Mouse (Mus musculus): ENCODE results near the gene Slc39a5. TPM values are rescaled to one million over a fixed set of nuclear protein-coding genes. Genes with fewer than 3 reads are reported as not detected.
A peak's percentile ranks its signal among the peaks of the same experiment; 100 is the strongest.

The Slc39a5 gene
- polyA plus RNA-seq, 1 experiment from 2014 or later: 0.20 TPM

DNA sequence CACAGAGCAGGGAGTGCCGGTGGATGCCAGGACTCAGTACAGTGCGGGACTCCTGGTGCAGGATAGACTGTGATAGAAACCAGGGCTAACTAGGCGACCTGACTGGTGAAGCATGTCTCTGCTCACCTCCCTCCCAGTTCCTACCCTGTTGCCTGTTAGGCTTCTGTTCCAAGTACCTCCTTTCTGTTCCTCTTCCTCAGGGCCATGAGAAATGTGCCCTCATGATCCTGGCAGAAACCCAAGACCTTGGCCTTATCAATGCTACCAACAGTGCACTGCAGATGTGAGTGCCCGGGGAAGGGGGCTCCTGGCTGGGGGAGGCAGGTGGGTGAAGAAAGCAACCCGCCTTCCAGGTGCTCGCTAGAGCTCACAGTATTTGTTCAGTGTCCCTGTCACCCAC, 11.5 kb downstream of the Slc39a5 start:
- Histone ChIP-seq H3K9ac (no peak overlapping the region; the same call in 1 of the 2 replicates), H3K36me3 (peaks cover 99% of the 10 kb centered on the region), H3K4me3 (no peak overlapping the region), H3K27me3 (no peaks in the 10 kb centered on the region), H3K9me3 (no peaks in the 10 kb centered on the region), H3K27ac (no peak overlapping the region), H3K4me2 (no peak overlapping the region), H3K4me1 (peaks cover 7% of the 10 kb centered on the region; the same call in 1 of the 2 replicates)
- 88% methylated on average over 6 of the region's 6 CpGs for WGBS
- ATAC-seq (ENCODE audit: insufficient number of reproducible peaks, insufficient read depth, low FRiP score, low TSS enrichment, low read depth): no peak

- no peak for ATAC-seq (ENCODE audit: insufficient number of reproducible peaks, insufficient read depth, low FRiP score, low TSS enrichment, low read depth)
- no peak overlapping the region for H3K27ac ChIP-seq
- H3K4me3 ChIP-seq: no peak overlapping the region
- WGBS: 93% methylated on average over 14 of the region's 14 CpGs
- peaks cover 99% of the 10 kb centered on the region for H3K36me3 ChIP-seq
- H3K4me1 ChIP-seq: 0 out of 2 replicates have a peak, but pooled peaks cover 3% of the 10 kb centered on the region
- no peak overlapping the region for H3K9ac ChIP-seq
- H3K27me3 ChIP-seq: no peaks in the 10 kb centered on the region
- H3K4me2 ChIP-seq: no peak overlapping the region
- no peaks in the 10 kb centered on the region for H3K9me3 ChIP-seq
Observed at GRCm38 (mm10) chr10:128388941-128389340, 12.1 kb downstream of the Slc39a5 start.

DNA sequence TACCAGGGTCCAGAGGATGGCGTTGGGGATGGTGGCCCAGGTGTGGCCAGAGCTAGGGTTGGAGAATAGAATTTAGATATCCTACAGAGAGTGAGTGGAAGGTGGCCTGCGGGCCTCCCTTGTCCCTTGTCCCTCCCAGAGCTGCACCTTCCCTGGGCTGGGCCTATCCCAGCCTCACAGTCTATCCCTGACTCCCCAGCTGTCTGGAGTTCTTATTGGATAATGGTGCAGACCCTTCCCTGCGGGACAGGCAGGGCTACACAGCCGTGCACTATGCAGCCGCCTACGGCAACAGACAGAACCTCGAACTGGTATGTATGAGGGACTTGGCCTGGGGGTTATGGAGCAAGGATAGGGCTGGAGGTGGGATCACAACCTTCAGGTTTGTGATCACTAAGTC, 15.1 kb downstream of the Slc39a5 start:
- Histone ChIP-seq H3K27me3 (no peaks in the 10 kb centered on the region), H3K4me3 (no peak overlapping the region), H3K4me2 (no peak overlapping the region), H3K4me1 (no peaks in the 10 kb centered on the region), H3K27ac (no peak overlapping the region), H3K9ac (no peak overlapping the region), H3K9me3 (no peaks in the 10 kb centered on the region), H3K36me3 (peaks cover 99% of the 10 kb centered on the region)
- ATAC-seq (ENCODE audit: insufficient number of reproducible peaks, insufficient read depth, low FRiP score, low TSS enrichment, low read depth): no peak
- 85% methylated on average over 7 of the region's 7 CpGs for WGBS

GRCm38 (mm10) chr10:128382482-128382881, 18.5 kb downstream of the Slc39a5 start:
- Histone ChIP-seq H3K9ac (no peak overlapping the region), H3K27ac (no peak overlapping the region), H3K4me1 (peaks cover 19% of the 10 kb centered on the region), H3K36me3 (peaks cover 92% of the 10 kb centered on the region), H3K27me3 (no peaks in the 10 kb centered on the region), H3K4me3 (no peak overlapping the region), H3K4me2 (no peak overlapping the region), H3K9me3 (no peaks in the 10 kb centered on the region)
- no peak for ATAC-seq (ENCODE audit: insufficient number of reproducible peaks, insufficient read depth, low FRiP score, low TSS enrichment, low read depth)
- 84% methylated on average over 8 of the region's 8 CpGs for WGBS

DNA sequence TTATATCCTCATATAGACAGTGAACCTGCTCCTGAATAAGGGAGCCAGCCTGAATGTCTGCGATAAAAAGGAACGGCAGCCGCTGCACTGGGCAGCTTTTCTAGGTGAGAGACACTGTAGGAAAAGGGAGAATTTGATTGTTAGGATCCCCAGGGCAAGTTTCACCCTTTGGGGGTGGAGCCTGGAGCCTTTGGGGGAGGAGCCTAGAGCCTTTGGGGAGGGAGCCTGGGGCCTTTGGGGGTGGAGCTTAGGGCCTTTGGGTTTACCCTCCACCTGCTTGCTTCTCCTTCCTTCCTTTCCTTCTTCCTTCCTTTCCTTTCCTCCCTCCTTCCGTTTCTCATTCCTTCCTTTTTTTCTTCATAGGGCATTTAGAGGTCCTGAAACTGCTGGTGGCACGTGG, 20.5 kb downstream of the Slc39a5 start:
- ATAC-seq (ENCODE audit: insufficient number of reproducible peaks, insufficient read depth, low FRiP score, low TSS enrichment, low read depth): no peak
- H3K4me3 ChIP-seq: no peak overlapping the region

DNA sequence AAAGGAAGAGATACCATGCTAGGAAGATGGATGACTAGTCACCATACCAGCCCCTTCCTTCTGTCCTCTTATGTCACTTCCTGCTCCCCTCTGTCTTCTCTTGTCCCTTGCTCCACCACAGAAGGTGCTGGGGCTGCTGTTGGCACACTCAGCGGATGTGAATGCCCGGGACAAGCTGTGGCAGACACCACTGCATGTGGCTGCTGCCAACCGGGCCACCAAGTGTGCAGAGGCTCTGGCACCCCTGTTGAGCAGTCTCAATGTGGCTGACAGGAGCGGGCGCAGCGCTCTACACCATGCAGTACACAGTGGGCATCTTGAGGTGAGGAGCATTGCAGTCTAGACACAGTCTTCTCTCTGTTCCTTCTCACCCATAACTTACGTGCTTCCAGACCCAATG, 21.8 kb downstream of the Slc39a5 start:
- ATAC-seq (ENCODE audit: insufficient number of reproducible peaks, insufficient read depth, low FRiP score, low TSS enrichment, low read depth): no peak
- peaks cover 61% of the 10 kb centered on the region for H3K36me3 ChIP-seq
- peaks cover 26% of the 10 kb centered on the region for H3K4me1 ChIP-seq
- no peaks in the 10 kb centered on the region for H3K9me3 ChIP-seq
- no peak overlapping the region for H3K4me3 ChIP-seq
- WGBS: 97% methylated on average over 7 of the region's 7 CpGs
- H3K27me3 ChIP-seq: no peaks in the 10 kb centered on the region
- no peak overlapping the region for H3K27ac ChIP-seq
- H3K9ac ChIP-seq: 0 out of 2 replicates have a peak overlapping the region, but pooled peaks have one; percentile 99
- H3K4me2 ChIP-seq: no peak overlapping the region

More for the DNA sequence above, 20.5 kb downstream of the Slc39a5 start:
- H3K27ac ChIP-seq: no peak overlapping the region
- H3K9me3 ChIP-seq: no peaks in the 10 kb centered on the region
- H3K36me3 ChIP-seq: peaks cover 73% of the 10 kb centered on the region
- peaks cover 26% of the 10 kb centered on the region for H3K4me1 ChIP-seq
- no peak overlapping the region for H3K9ac ChIP-seq
- WGBS: 80% methylated on average over 5 of the region's 5 CpGs
- H3K4me2 ChIP-seq: no peak overlapping the region
- no peaks in the 10 kb centered on the region for H3K27me3 ChIP-seq

DNA sequence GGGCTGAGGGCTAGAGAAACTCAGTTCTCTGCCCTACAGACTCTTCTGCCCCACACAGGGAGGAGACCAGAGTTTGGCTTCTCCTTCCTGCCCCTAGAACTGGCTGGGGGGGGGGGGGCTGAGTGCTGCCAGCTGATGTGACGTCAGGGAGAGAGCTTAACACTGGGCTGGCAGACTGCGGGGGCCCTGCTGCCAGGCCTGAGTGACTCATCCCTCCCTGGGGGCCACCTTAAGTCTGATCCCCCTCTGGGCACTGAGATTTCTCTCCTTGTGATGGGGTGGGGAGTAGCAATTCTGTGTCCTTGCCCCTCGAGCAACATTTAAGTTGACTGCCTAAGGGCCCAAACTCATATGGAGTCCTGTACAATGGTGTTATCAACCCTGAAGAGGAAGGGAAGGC, 22.6 kb downstream of the Slc39a5 start:
- 61% methylated on average over 3 of the region's 3 CpGs for WGBS
- no peaks in the 10 kb centered on the region for H3K27me3 ChIP-seq
- ATAC-seq (ENCODE audit: insufficient number of reproducible peaks, insufficient read depth, low FRiP score, low TSS enrichment, low read depth): no peak
- peaks cover 26% of the 10 kb centered on the region for H3K4me1 ChIP-seq
- peak overlapping the region; percentile 95 for H3K4me3 ChIP-seq
- H3K9me3 ChIP-seq: no peaks in the 10 kb centered on the region
- H3K27ac ChIP-seq: peak overlapping the region; percentile 4; the same call in 1 of the 2 replicates
- H3K36me3 ChIP-seq: peaks cover 53% of the 10 kb centered on the region
- H3K9ac ChIP-seq: peak overlapping the region; percentile 99
- H3K4me2 ChIP-seq: peak overlapping the region; percentile 81

GRCm38 (mm10) chr10:128377940-128378448, 23.0 kb downstream of the Slc39a5 start:
- Histone ChIP-seq H3K27ac (peak overlapping the region; percentile 97), H3K27me3 (no peaks in the 10 kb centered on the region), H3K4me3 (peak overlapping the region; percentile 95), H3K9me3 (no peaks in the 10 kb centered on the region), H3K4me1 (peaks cover 26% of the 10 kb centered on the region), H3K9ac (peak overlapping the region; percentile 99), H3K36me3 (peaks cover 48% of the 10 kb centered on the region), H3K4me2 (peak overlapping the region; percentile 81)
- no peak for ATAC-seq (ENCODE audit: insufficient number of reproducible peaks, insufficient read depth, low FRiP score, low TSS enrichment, low read depth)
- WGBS: 52% methylated on average over 14 of the region's 14 CpGs

DNA sequence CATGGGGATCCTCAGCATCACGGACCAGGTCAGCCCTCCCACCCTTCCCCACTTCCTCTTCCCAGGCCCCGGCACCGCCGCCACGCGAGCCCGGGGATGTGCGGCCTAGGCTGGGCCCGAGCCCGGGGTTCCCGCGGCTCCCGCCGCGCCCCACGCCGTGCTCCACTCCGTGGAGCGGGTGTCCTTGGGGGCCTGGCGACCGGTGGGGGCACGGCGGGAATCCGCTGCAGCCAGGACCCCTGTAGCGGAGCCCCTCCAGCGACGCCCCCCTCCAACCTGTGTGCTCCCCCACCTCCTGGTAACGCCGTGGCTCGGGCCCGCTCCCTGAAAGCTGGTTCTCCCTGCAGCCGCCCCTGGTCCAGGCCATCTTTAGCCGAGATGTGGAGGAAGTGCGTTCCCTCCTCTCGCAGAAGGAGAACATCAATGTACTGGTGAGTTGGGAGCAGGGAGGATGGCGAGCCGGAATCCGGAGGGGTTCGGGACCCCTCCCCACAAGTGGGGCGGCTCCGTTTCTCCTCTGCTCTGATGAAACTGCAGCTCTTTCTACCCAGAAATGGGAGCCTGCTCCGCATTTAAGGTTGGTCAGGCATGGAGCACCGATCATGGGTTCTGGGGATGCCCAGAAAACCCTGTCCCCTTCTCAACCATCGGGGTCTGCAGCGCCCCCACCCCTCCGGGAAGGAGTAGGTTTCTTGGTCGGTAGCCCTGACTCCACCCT, 23.6 kb downstream of the Slc39a5 start:
- peak; percentile 68 for ATAC-seq (ENCODE audit: insufficient number of reproducible peaks, insufficient read depth, low FRiP score, low TSS enrichment, low read depth)
- under 1% methylated on average over 47 of the region's 47 CpGs for WGBS
- Histone ChIP-seq H3K36me3 (peaks cover 42% of the 10 kb centered on the region), H3K27me3 (no peaks in the 10 kb centered on the region), H3K9me3 (no peaks in the 10 kb centered on the region), H3K4me3 (peak overlapping the region; percentile 95), H3K4me1 (peaks cover 26% of the 10 kb centered on the region), H3K9ac (peak overlapping the region; percentile 99), H3K4me2 (peak overlapping the region; percentile 81), H3K27ac (peak overlapping the region; percentile 97)

DNA sequence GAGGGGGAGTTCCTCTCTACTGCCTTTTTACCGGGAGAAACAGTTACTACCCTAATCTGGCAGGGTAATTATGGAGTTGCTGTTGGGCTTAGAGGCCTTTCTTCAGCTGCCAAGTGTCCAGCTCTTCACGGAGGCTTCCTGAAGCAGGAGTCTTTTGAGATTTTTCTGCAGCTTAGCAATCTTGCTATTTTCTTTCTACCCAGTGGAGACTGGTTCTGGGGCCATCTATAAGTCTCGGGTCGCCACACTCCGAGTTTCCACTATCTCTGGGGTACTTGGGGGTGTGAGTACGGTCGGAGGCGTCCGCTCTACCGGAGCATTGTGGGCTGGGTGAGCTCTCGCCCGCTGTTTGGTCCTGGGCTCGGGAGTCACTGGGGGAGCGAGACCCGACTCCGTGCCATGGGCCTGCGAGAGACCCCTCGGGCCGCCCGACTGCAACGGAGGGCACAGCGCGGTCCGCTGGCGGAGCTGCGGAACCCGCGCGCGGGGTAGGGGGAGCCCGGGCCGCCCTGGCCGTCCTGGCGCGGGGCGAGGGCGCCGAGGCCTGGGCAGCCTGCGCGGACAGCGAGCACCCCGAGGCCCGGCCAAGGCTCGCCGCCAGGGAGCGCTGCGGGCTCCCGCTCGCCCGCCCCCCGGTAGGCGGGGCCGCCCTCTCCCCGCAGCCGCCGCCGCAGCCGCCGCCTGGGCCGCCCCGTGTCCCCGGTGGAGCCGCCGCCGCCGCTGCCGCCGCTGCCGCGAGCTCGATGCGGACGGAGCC, 24.4 kb downstream of the Slc39a5 start, which contains the start of gene Ankrd52:
Gene Ankrd52, plus strand, starts transcription at position 661 of the 757 bp plus-strand sequence.
- under 1% methylated on average over 44 of the region's 73 CpGs for WGBS
- Histone ChIP-seq H3K27me3 (no peaks in the 10 kb centered on the region), H3K36me3 (peaks cover 34% of the 10 kb centered on the region), H3K27ac (peak within 1 kb of the TSS; percentile 97), H3K4me1 (peaks cover 26% of the 10 kb centered on the region), H3K9ac (peak within 1 kb of the TSS; percentile 99), H3K9me3 (no peaks in the 10 kb centered on the region), H3K4me2 (peak within 1 kb of the TSS; percentile 81), H3K4me3 (peak within 1 kb of the TSS; percentile 95)
- ATAC-seq (ENCODE audit: insufficient number of reproducible peaks, insufficient read depth, low FRiP score, low TSS enrichment, low read depth): peak; percentile 89

DNA sequence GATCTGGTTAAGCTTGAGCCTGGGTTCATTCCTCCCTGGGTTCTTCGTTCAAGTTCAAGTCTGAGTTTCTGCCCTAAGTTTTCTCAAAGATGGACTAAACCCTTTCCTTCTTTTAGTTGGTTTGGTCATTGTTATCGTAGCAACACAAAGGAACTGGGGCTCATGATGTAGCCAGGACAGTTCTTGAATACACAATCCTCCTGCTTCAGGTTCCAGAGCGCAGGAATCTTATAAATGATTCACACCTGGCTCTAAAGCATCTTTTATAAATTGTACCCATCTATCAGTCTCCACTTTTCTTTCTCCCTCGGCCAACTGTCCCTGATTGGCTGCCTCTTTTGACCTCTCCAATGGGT, 25.0 kb downstream of the Slc39a5 start:
- H3K27ac ChIP-seq: peak overlapping the region; percentile 97
- peaks cover 29% of the 10 kb centered on the region for H3K36me3 ChIP-seq
- peaks cover 26% of the 10 kb centered on the region for H3K4me1 ChIP-seq
- peak overlapping the region; percentile 95 for H3K4me3 ChIP-seq
- no peaks in the 10 kb centered on the region for H3K27me3 ChIP-seq
- H3K4me2 ChIP-seq: peak overlapping the region; percentile 81
- H3K9ac ChIP-seq: peak overlapping the region; percentile 99
- no peak for ATAC-seq (ENCODE audit: insufficient number of reproducible peaks, insufficient read depth, low FRiP score, low TSS enrichment, low read depth)
- H3K9me3 ChIP-seq: no peaks in the 10 kb centered on the region
- 51% methylated on average over 4 of the region's 4 CpGs for WGBS

All from embryonic facial prominence, embryonic 13.5 days (tissue).